Mouse (Mus musculus) stomach, embryonic 15.5 days (tissue): ENCODE data around the gene Dis3l2. TPM values are rescaled to one million over a fixed set of nuclear protein-coding genes. Genes with fewer than 3 reads are reported as not detected.
A peak's percentile ranks its signal among the peaks of the same experiment; 100 is the strongest.

Source experiments
- ATAC-seq: fragments of 200-750 bp; cut with Nextera tagmentation; 2 replicates; pipeline ENCODE4 v1.8.0; 2017; ENCODE audit warnings: low read depth, moderate number of reproducible peaks, moderate TSS enrichment; ENCODE audit not compliant: insufficient read depth, low FRiP score
- H3K27ac ChIP-seq: fragments of 300-500 bp; sonication (generic); 2 replicates; pipeline ENCODE4 v1.5.1; 2015; ENCODE audit warnings: mild to moderate bottlenecking, inconsistent platforms
- H3K27me3 ChIP-seq: fragments of 300-500 bp; sonication (generic); replicated peaks from 2 replicates; pipeline ENCODE4 v1.6.1; 2015; ENCODE audit warnings: inconsistent platforms
- H3K36me3 ChIP-seq: fragments of 300-500 bp; sonication (generic); 2 replicates; pipeline ENCODE4 v1.6.1; 2015; ENCODE audit warnings: inconsistent platforms
- H3K4me1 ChIP-seq: fragments of 300-500 bp; sonication (generic); 2 replicates; pipeline ENCODE4 v1.6.1; 2015; ENCODE audit warnings: inconsistent platforms
- H3K4me2 ChIP-seq: fragments of 300-500 bp; sonication (generic); 2 replicates; pipeline ENCODE4 v1.6.1; 2015; ENCODE audit warnings: mild to moderate bottlenecking, inconsistent platforms
- H3K4me3 ChIP-seq: fragments of 300-500 bp; sonication (generic); replicated peaks from 2 replicates; pipeline ENCODE4 v1.5.1; 2015; ENCODE audit warnings: inconsistent platforms
- H3K9ac ChIP-seq: fragments of 300-500 bp; sonication (generic); 2 replicates; pipeline ENCODE4 v1.6.1; 2015; ENCODE audit warnings: inconsistent platforms
- H3K9me3 ChIP-seq: fragments of 300-500 bp; sonication (generic); 2 replicates; pipeline ENCODE4 v1.6.1; 2016; ENCODE audit warnings: inconsistent platforms
- WGBS: fragments of 180-500 bp; shearing (Covaris S2); methylation state at CpG from one replicate; pipeline ENCODE4 v1.1.7; 2015; 5-methylcytosine and 5-hydroxymethylcytosine counted together
- polyA plus RNA-seq: library from polyadenylated mRNA; unstranded; fragments of >200 nt; fragmentation: Nextera tagmentation; extraction: Ambion mirVana; gene quantifications from 2 replicates; pipeline ENCODE4 v1.2.1, GENCODE M21; 2015

The Dis3l2 gene
- 18.9 and 22.7 TPM in 2 replicates for polyA plus RNA-seq

- H3K4me2 ChIP-seq = peak within 1 kb of the TSS; percentile 87
- H3K9me3 ChIP-seq = no peaks in the 10 kb centered on the region
- H3K9ac ChIP-seq = peak within 1 kb of the TSS; percentile 63
- ATAC-seq = peak; percentile 92
- H3K27ac ChIP-seq = peak within 1 kb of the TSS; percentile 86
- 3% methylated on average over 53 of the region's 54 CpGs for WGBS
- 0 out of 2 replicates have a peak, but pooled peaks cover 3% of the 10 kb centered on the region for H3K4me1 ChIP-seq
- no peaks in the 10 kb centered on the region for H3K27me3 ChIP-seq
- peak within 1 kb of the TSS; percentile 78 for H3K4me3 ChIP-seq
- no peaks in the 10 kb centered on the region for H3K36me3 ChIP-seq
Measured at GRCm38 (mm10) chr1:86703300-86703964, at the start of gene Dis3l2. Gene Dis3l2, plus strand, starts transcription at chr1:86703808.

DNA sequence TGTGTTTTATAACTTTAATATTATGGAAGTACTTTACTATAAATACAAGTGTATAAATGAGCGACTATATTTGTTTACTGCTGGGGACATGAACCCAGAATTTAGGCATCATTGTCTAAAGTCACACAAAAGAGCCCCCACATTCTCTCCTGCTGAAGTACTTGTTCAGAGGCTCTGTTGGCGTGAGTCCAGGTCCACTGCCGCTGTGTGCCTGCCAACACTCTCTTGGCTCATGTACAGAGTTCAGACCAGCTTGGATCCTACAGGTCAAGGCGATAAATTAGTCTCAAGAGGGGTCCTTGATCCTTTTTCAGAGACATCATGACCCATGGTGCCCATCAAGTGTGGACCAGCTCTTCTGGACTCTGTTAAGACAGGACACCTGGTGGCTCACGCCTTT is 46.5 kb upstream of the Dis3l2 start:
- H3K4me2 ChIP-seq = no peak overlapping the region
- H3K27ac ChIP-seq = no peak overlapping the region
- no peaks in the 10 kb centered on the region for H3K4me1 ChIP-seq
- no peaks in the 10 kb centered on the region for H3K9me3 ChIP-seq
- no peaks in the 10 kb centered on the region for H3K27me3 ChIP-seq
- WGBS = 67% methylated on average over 5 of the region's 5 CpGs
- no peaks in the 10 kb centered on the region for H3K36me3 ChIP-seq
- no peak overlapping the region for H3K4me3 ChIP-seq
- H3K9ac ChIP-seq = no peak overlapping the region
- no peak for ATAC-seq

DNA sequence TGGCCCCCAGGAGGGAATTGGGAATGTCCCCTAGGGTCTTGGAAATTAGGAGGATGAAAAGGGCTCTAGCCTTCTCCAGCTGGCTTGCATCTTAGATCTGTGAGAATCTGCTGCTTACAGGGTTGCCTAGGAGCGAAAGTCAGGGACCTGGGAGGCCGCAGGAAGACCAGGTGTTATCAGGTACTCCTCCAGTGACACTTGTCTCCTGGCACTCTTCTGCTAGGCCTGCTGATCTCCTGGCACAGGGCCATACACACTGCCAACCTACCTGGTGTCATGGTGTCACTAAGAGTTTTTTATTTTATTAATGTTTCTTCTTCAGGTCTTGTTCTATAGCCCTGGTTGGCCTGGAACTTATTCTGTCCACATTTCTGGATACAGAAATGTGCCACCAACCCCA is 38.5 kb upstream of the Dis3l2 start:
- peaks cover 5% of the 10 kb centered on the region for H3K4me1 ChIP-seq
- H3K27me3 ChIP-seq = peaks cover 23% of the 10 kb centered on the region
- 73% methylated on average over 2 of the region's 2 CpGs for WGBS
- no peak overlapping the region for H3K9ac ChIP-seq
- no peak for ATAC-seq
- no peak overlapping the region for H3K27ac ChIP-seq
- H3K4me2 ChIP-seq = no peak overlapping the region
- H3K9me3 ChIP-seq = no peaks in the 10 kb centered on the region
- no peaks in the 10 kb centered on the region for H3K36me3 ChIP-seq
- H3K4me3 ChIP-seq = no peak overlapping the region

- H3K4me1 ChIP-seq = peaks cover 14% of the 10 kb centered on the region
- peak overlapping the region; percentile 99 for H3K4me2 ChIP-seq
- peak overlapping the region; percentile 5; the same call in 1 of the 2 replicates for H3K9ac ChIP-seq
- no peak overlapping the region for H3K27ac ChIP-seq
- WGBS = under 1% methylated on average over 44 of the region's 44 CpGs
- H3K9me3 ChIP-seq = no peaks in the 10 kb centered on the region
- H3K36me3 ChIP-seq = no peaks in the 10 kb centered on the region
- peak; percentile 4; the same call in 1 of the 2 replicates for ATAC-seq
- peak overlapping the region; percentile 52 for H3K4me3 ChIP-seq
- peaks cover 37% of the 10 kb centered on the region for H3K27me3 ChIP-seq
Measured at GRCm38 (mm10) chr1:86669552-86670273, 33.9 kb upstream of the Dis3l2 start.

- no peak within 1 kb of the TSS for H3K27ac ChIP-seq
- H3K4me1 ChIP-seq = peaks cover 19% of the 10 kb centered on the region
- peak within 1 kb of the TSS; percentile 99 for H3K4me2 ChIP-seq
- H3K36me3 ChIP-seq = no peaks in the 10 kb centered on the region
- WGBS = 4% methylated on average over 59 of the region's 59 CpGs
- peak within 1 kb of the TSS; percentile 52 for H3K4me3 ChIP-seq
- peak; percentile 86 for ATAC-seq
- H3K9me3 ChIP-seq = no peaks in the 10 kb centered on the region
- peak within 1 kb of the TSS; percentile 5; the same call in 1 of the 2 replicates for H3K9ac ChIP-seq
- peaks cover 37% of the 10 kb centered on the region for H3K27me3 ChIP-seq
Measured at GRCm38 (mm10) chr1:86670279-86671038, 33.1 kb upstream of the Dis3l2 start, which contains the start of gene Nppc. Gene Nppc, minus strand, starts transcription at chr1:86670571.

GRCm38 (mm10) chr1:86674385-86674784 is 29.2 kb upstream of the Dis3l2 start:
- H3K27ac ChIP-seq = no peak overlapping the region
- WGBS = 50% methylated on average over 9 of the region's 9 CpGs
- H3K27me3 ChIP-seq = peaks cover 20% of the 10 kb centered on the region
- H3K4me2 ChIP-seq = no peak overlapping the region
- no peak for ATAC-seq
- no peak overlapping the region for H3K9ac ChIP-seq
- peaks cover 19% of the 10 kb centered on the region for H3K4me1 ChIP-seq
- H3K4me3 ChIP-seq = no peak overlapping the region
- H3K9me3 ChIP-seq = no peaks in the 10 kb centered on the region
- H3K36me3 ChIP-seq = no peaks in the 10 kb centered on the region

DNA sequence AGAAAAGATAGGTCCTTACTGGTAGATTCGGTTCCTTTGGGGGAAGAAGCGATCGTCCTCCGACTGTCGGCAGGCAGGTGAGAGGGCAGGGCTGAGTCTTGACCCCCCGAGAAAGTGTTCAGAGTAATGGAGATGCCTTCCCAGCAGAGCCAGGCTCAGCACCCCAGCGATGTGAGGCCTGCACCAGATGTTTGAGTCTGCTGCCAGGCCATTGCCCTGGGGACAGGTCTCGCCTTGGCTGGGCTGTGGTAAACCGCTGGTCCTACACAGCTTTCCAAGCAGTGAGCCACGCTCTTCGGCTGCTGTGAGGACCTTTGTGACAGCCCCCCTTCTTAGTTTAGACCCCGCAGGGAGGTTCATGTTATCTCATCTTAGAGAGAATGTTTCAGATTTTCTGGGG is 28.5 kb upstream of the Dis3l2 start:
- no peaks in the 10 kb centered on the region for H3K36me3 ChIP-seq
- H3K9me3 ChIP-seq = no peaks in the 10 kb centered on the region
- peaks cover 13% of the 10 kb centered on the region for H3K4me1 ChIP-seq
- no peak overlapping the region for H3K27ac ChIP-seq
- no peak for ATAC-seq
- peaks cover 14% of the 10 kb centered on the region for H3K27me3 ChIP-seq
- no peak overlapping the region for H3K4me2 ChIP-seq
- WGBS = 82% methylated on average over 12 of the region's 12 CpGs
- no peak overlapping the region for H3K9ac ChIP-seq
- H3K4me3 ChIP-seq = no peak overlapping the region

DNA sequence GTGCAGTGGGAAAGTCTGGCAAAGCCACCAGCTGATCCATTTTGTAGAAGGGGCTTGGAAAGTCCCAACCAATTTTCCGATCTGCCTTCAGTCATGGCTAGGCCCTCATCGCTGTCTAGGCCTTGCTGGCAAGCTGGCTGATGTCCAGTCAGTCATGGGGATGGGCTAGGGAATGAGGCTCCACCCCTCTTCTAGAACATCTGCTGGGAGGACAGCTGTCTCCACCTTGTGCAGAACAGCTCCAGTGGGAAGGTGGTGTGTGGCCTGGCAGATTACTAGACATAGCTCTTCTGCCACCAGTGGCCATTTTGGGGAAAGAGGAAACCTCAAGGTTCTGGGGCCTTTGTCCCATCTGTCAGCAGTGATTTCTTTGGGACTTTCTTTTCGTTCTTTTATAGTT is 26.0 kb upstream of the Dis3l2 start:
- WGBS = 69% methylated on average over 3 of the region's 3 CpGs
- Histone ChIP-seq H3K9me3 (no peaks in the 10 kb centered on the region), H3K9ac (no peak overlapping the region), H3K27me3 (no peaks in the 10 kb centered on the region), H3K4me1 (peaks cover 12% of the 10 kb centered on the region), H3K4me2 (no peak overlapping the region), H3K36me3 (no peaks in the 10 kb centered on the region), H3K27ac (no peak overlapping the region), H3K4me3 (no peak overlapping the region)
- ATAC-seq = no peak

GRCm38 (mm10) chr1:86678667-86679066 is 24.9 kb upstream of the Dis3l2 start:
- H3K36me3 ChIP-seq = no peaks in the 10 kb centered on the region
- H3K4me1 ChIP-seq = peaks cover 12% of the 10 kb centered on the region
- H3K4me3 ChIP-seq = no peak overlapping the region
- no peaks in the 10 kb centered on the region for H3K9me3 ChIP-seq
- WGBS = 79% methylated on average over 10 of the region's 10 CpGs
- no peak overlapping the region for H3K9ac ChIP-seq
- no peak overlapping the region for H3K27ac ChIP-seq
- ATAC-seq = no peak
- H3K4me2 ChIP-seq = no peak overlapping the region
- no peaks in the 10 kb centered on the region for H3K27me3 ChIP-seq

GRCm38 (mm10) chr1:86687236-86687635 is 16.4 kb upstream of the Dis3l2 start:
- Histone ChIP-seq H3K4me1 (no peaks in the 10 kb centered on the region), H3K9ac (no peak overlapping the region), H3K4me2 (no peak overlapping the region), H3K9me3 (no peaks in the 10 kb centered on the region), H3K4me3 (no peak overlapping the region), H3K36me3 (no peaks in the 10 kb centered on the region), H3K27ac (no peak overlapping the region), H3K27me3 (no peaks in the 10 kb centered on the region)
- ATAC-seq = no peak
- 83% methylated on average over 4 of the region's 4 CpGs for WGBS

DNA sequence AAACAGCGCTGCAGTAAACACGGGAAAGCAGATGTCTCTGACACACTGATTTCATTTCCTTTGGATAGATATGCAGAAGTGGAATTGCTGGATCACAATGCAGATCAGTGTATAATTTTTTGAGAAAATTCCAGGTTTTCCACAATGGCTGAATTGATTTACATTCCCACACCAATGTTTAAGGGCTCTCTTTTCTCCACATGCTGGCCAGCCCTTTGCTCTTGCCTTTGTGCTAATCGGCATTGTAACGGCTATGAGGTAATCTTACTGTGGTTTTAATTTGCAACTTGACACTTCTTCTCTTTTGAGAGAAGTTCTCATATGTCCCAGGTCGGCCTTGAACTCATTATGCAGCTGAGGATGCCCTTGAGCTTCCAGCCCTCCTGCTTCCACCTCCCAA is 12.6 kb upstream of the Dis3l2 start:
- 72% methylated on average over 5 of the region's 5 CpGs for WGBS
- H3K9ac ChIP-seq = no peak overlapping the region
- no peaks in the 10 kb centered on the region for H3K9me3 ChIP-seq
- no peaks in the 10 kb centered on the region for H3K36me3 ChIP-seq
- H3K27ac ChIP-seq = no peak overlapping the region
- H3K4me2 ChIP-seq = no peak overlapping the region
- no peak overlapping the region for H3K4me3 ChIP-seq
- no peak for ATAC-seq
- H3K27me3 ChIP-seq = no peaks in the 10 kb centered on the region
- H3K4me1 ChIP-seq = no peaks in the 10 kb centered on the region

DNA sequence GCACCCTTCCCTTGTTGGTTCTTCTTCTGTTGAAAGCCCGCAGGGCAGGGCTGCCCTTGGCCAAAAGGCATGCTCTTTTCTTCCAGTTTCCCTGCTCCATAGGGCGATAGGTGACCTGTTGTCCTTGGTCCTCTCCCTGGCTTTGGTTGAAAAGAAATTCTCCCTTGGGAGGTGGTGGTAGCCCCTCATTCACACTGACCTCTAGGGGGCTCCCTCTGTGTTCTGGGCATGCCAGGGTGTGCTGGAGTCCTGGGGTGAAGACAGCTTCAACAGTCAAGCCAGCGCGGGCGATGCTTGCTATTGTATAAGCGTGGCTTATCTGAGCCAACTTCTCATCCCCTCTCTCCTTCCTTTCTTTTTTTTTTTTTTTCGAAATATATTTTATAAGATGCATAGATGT is 6.7 kb upstream of the Dis3l2 start:
- Histone ChIP-seq H3K4me3 (no peak overlapping the region), H3K9me3 (no peaks in the 10 kb centered on the region), H3K36me3 (no peaks in the 10 kb centered on the region), H3K27ac (no peak overlapping the region), H3K9ac (no peak overlapping the region), H3K4me1 (no peaks in the 10 kb centered on the region), H3K27me3 (no peaks in the 10 kb centered on the region), H3K4me2 (no peak overlapping the region)
- no peak for ATAC-seq
- 42% methylated on average over 7 of the region's 7 CpGs for WGBS
